Mouse (Mus musculus): ENCODE results near the gene Gm17660. TPM values are rescaled to one million over a fixed set of nuclear protein-coding genes. Genes with fewer than 3 reads are reported as not detected.

Gene Gm17660
- polyA plus RNA-seq, 1 experiment from 2014 or later, result not detected

- peak overlapping the region; percentile 89 for H3K9ac ChIP-seq (ENCODE audit: low read length)
- 3% methylated on average over 19 of the region's 19 CpGs for WGBS
- H3K4me3 ChIP-seq (ENCODE audit: control insufficient read depth in 1 of 2, insufficient read depth in 1 of 2, low read depth in 1 of 2, low read length in 2 of 2), result peak overlapping the region; percentile 75 to 76
- H3K4me2 ChIP-seq (ENCODE audit: low read length), result peak overlapping the region; percentile 82
- no peaks in the 10 kb centered on the region for H3K9me3 ChIP-seq (ENCODE audit: control insufficient read depth, low read length)
- H3K27me3 ChIP-seq (ENCODE audit: control insufficient read depth, insufficient read depth, low read length), result no peaks in the 10 kb centered on the region
- H3K36me3 ChIP-seq (ENCODE audit: control insufficient read depth, insufficient read depth, low read length), result peaks cover 21% of the 10 kb centered on the region
- no peak; the same call in 1 of the 2 replicates for ATAC-seq (ENCODE audit: insufficient number of reproducible peaks, insufficient read depth, low FRiP score, low read depth)
- peak overlapping the region; percentile 68 to 72 for H3K27ac ChIP-seq (replicated peaks in 1 of 2; ENCODE audit: control insufficient read depth in 1 of 2, insufficient read depth in 1 of 2, low read depth in 2 of 2, low read length in 2 of 2)
- peaks cover 7 to 27% of the 10 kb centered on the region in 2 experiments for H3K4me1 ChIP-seq (ENCODE audit: control insufficient read depth in 2 of 2, insufficient read depth in 2 of 2, low read length in 2 of 2)
Measured at GRCm38 (mm10) chr5:104047200-104048105, 30.0 kb downstream of the Gm17660 start.

- H3K4me2 ChIP-seq (ENCODE audit: low read length), result peak within 1 kb of the TSS; percentile 82
- peak within 1 kb of the TSS; percentile 89 for H3K9ac ChIP-seq (ENCODE audit: low read length)
- peak; percentile 96 for ATAC-seq (ENCODE audit: insufficient number of reproducible peaks, insufficient read depth, low FRiP score, low read depth)
- 4% methylated on average over 89 of the region's 90 CpGs for WGBS
- H3K27ac ChIP-seq (replicated peaks in 1 of 2; ENCODE audit: control insufficient read depth in 1 of 2, insufficient read depth in 1 of 2, low read depth in 2 of 2, low read length in 2 of 2), result peak within 1 kb of the TSS; percentile 72 to 88
- peaks cover 12% of the 10 kb centered on the region for H3K36me3 ChIP-seq (ENCODE audit: control insufficient read depth, insufficient read depth, low read length)
- peaks cover 7 to 27% of the 10 kb centered on the region in 2 experiments for H3K4me1 ChIP-seq (ENCODE audit: control insufficient read depth in 2 of 2, insufficient read depth in 2 of 2, low read length in 2 of 2)
- peak within 1 kb of the TSS; percentile 75 to 76 for H3K4me3 ChIP-seq (ENCODE audit: control insufficient read depth in 1 of 2, insufficient read depth in 1 of 2, low read depth in 1 of 2, low read length in 2 of 2)
- H3K27me3 ChIP-seq (ENCODE audit: control insufficient read depth, insufficient read depth, low read length), result no peaks in the 10 kb centered on the region
- no peaks in the 10 kb centered on the region for H3K9me3 ChIP-seq (ENCODE audit: control insufficient read depth, low read length)
Measured at GRCm38 (mm10) chr5:104046256-104047199, 30.9 kb downstream of the Gm17660 start, which contains the start of gene Nudt9. Gene Nudt9, plus strand, starts transcription at chr5:104046306.

- H3K36me3 ChIP-seq (ENCODE audit: control insufficient read depth, insufficient read depth, low read length), result no peaks in the 10 kb centered on the region
- ATAC-seq (ENCODE audit: insufficient number of reproducible peaks, insufficient read depth, low FRiP score, low read depth), result no peak
- no peak overlapping the region for H3K9ac ChIP-seq (ENCODE audit: low read length)
- 15% methylated on average over 2 of the region's 2 CpGs for WGBS
- no peaks in the 10 kb centered on the region for H3K27me3 ChIP-seq (ENCODE audit: control insufficient read depth, insufficient read depth, low read length)
- H3K4me2 ChIP-seq (ENCODE audit: low read length), result 0 out of 2 replicates have a peak overlapping the region, but pooled peaks have one; percentile 4
- no peak overlapping the region for H3K4me3 ChIP-seq (ENCODE audit: control insufficient read depth in 1 of 2, insufficient read depth in 1 of 2, low read depth in 1 of 2, low read length in 2 of 2)
- no peaks in the 10 kb centered on the region for H3K9me3 ChIP-seq (ENCODE audit: control insufficient read depth, low read length)
- peaks cover 7 to 27% of the 10 kb centered on the region in 2 experiments for H3K4me1 ChIP-seq (ENCODE audit: control insufficient read depth in 2 of 2, insufficient read depth in 2 of 2, low read length in 2 of 2)
- peak overlapping the region; percentile 2 to 68 for H3K27ac ChIP-seq (replicated peaks in 1 of 2; ENCODE audit: control insufficient read depth in 1 of 2, insufficient read depth in 1 of 2, low read depth in 2 of 2, low read length in 2 of 2)
Measured at GRCm38 (mm10) chr5:104043704-104044103, 33.7 kb downstream of the Gm17660 start.

GRCm38 (mm10) chr5:104042906-104043305 is 34.5 kb downstream of the Gm17660 start:
- ATAC-seq (ENCODE audit: insufficient number of reproducible peaks, insufficient read depth, low FRiP score, low read depth), result no peak
- WGBS, result 71% methylated on average over 2 of the region's 2 CpGs
- no peaks in the 10 kb centered on the region for H3K36me3 ChIP-seq (ENCODE audit: control insufficient read depth, insufficient read depth, low read length)
- H3K9ac ChIP-seq (ENCODE audit: low read length), result no peak overlapping the region
- H3K4me1 ChIP-seq (ENCODE audit: control insufficient read depth in 2 of 2, insufficient read depth in 2 of 2, low read length in 2 of 2), result peaks cover 7 to 22% of the 10 kb centered on the region in 2 experiments
- no peak overlapping the region for H3K4me3 ChIP-seq (ENCODE audit: control insufficient read depth in 1 of 2, insufficient read depth in 1 of 2, low read depth in 1 of 2, low read length in 2 of 2)
- peak overlapping the region; percentile 48 to 68; a peak in 3 of 4 replicates for H3K27ac ChIP-seq (replicated peaks in 1 of 2; ENCODE audit: control insufficient read depth in 1 of 2, insufficient read depth in 1 of 2, low read depth in 2 of 2, low read length in 2 of 2)
- no peaks in the 10 kb centered on the region for H3K27me3 ChIP-seq (ENCODE audit: control insufficient read depth, insufficient read depth, low read length)
- H3K9me3 ChIP-seq (ENCODE audit: control insufficient read depth, low read length), result no peaks in the 10 kb centered on the region
- H3K4me2 ChIP-seq (ENCODE audit: low read length), result no peak overlapping the region

- no peaks in the 10 kb centered on the region for H3K9me3 ChIP-seq (ENCODE audit: control insufficient read depth, low read length)
- no peaks in the 10 kb centered on the region for H3K27me3 ChIP-seq (ENCODE audit: control insufficient read depth, insufficient read depth, low read length)
- no peak overlapping the region for H3K27ac ChIP-seq (replicated peaks in 1 of 2; ENCODE audit: control insufficient read depth in 1 of 2, insufficient read depth in 1 of 2, low read depth in 2 of 2, low read length in 2 of 2)
- no peak overlapping the region for H3K4me2 ChIP-seq (ENCODE audit: low read length)
- peaks cover 5 to 15% of the 10 kb centered on the region in 2 experiments for H3K4me1 ChIP-seq (ENCODE audit: control insufficient read depth in 2 of 2, insufficient read depth in 2 of 2, low read length in 2 of 2)
- ATAC-seq (ENCODE audit: insufficient number of reproducible peaks, insufficient read depth, low FRiP score, low read depth), result no peak
- WGBS, result 59% methylated on average over 6 of the region's 6 CpGs
- H3K9ac ChIP-seq (ENCODE audit: low read length), result no peak overlapping the region
- H3K4me3 ChIP-seq (ENCODE audit: control insufficient read depth in 1 of 2, insufficient read depth in 1 of 2, low read depth in 1 of 2, low read length in 2 of 2), result no peak overlapping the region
- no peaks in the 10 kb centered on the region for H3K36me3 ChIP-seq (ENCODE audit: control insufficient read depth, insufficient read depth, low read length)
Measured at GRCm38 (mm10) chr5:104039154-104039932, 38.1 kb downstream of the Gm17660 start.

- H3K4me1 ChIP-seq (ENCODE audit: control insufficient read depth in 2 of 2, insufficient read depth in 2 of 2, low read length in 2 of 2), result 0 out of 4 replicates have a peak, but pooled peaks cover 0 to 3% of the 10 kb centered on the region in 2 experiments
- H3K4me2 ChIP-seq (ENCODE audit: low read length), result no peak overlapping the region
- ATAC-seq (ENCODE audit: insufficient number of reproducible peaks, insufficient read depth, low FRiP score, low read depth), result no peak
- 95% methylated on average over 1 of the region's 1 CpGs for WGBS
- H3K9ac ChIP-seq (ENCODE audit: low read length), result no peak overlapping the region
- H3K27ac ChIP-seq (replicated peaks in 1 of 2; ENCODE audit: control insufficient read depth in 1 of 2, insufficient read depth in 1 of 2, low read depth in 2 of 2, low read length in 2 of 2), result no peak overlapping the region
- no peaks in the 10 kb centered on the region for H3K27me3 ChIP-seq (ENCODE audit: control insufficient read depth, insufficient read depth, low read length)
- H3K9me3 ChIP-seq (ENCODE audit: control insufficient read depth, low read length), result no peaks in the 10 kb centered on the region
- no peaks in the 10 kb centered on the region for H3K36me3 ChIP-seq (ENCODE audit: control insufficient read depth, insufficient read depth, low read length)
- H3K4me3 ChIP-seq (ENCODE audit: control insufficient read depth in 1 of 2, insufficient read depth in 1 of 2, low read depth in 1 of 2, low read length in 2 of 2), result no peak overlapping the region
Measured at GRCm38 (mm10) chr5:104036686-104037085, 40.7 kb downstream of the Gm17660 start.
